Mouse (Mus musculus): ENCODE measurements at regions not wholly inside any gene's neighbourhood (a gene's known extent, or its start where the extent isn't known, plus 50 kb on each side); places are given as distances from the start of the nearest gene placed in this dataset.
A peak's percentile ranks its signal among the peaks of the same experiment; 100 is the strongest.
"Not testable (repeated sequence)": the region's sequence is repeated elsewhere in the genome, so short reads cannot be mapped to it uniquely, and the experiment has no call there.

GRCm38 (mm10) chr10:25647740-25648139 is 111.7 kb upstream of the Smlr1 start:
- Histone ChIP-seq H3K4me1 (ENCODE audit: control insufficient read depth, insufficient read depth, low read length) (no peaks in the 10 kb centered on the region), H3K4me3 (ENCODE audit: insufficient read depth, low read length) (no peak overlapping the region), H3K27ac (ENCODE audit: insufficient read depth, low read length) (no peak overlapping the region)
- TF ChIP-seq CTCF (IDR thresholded peaks at IDR 0.05; ENCODE audit: borderline replicate concordance, insufficient read depth, low read length) (no peak), POLR2A (IDR thresholded peaks at IDR 0.05; ENCODE audit: low read depth, low read length) (no peak)

- Histone ChIP-seq H3K27ac (ENCODE audit: insufficient read depth, low read length) (peak overlapping the region; percentile 71), H3K4me3 (ENCODE audit: insufficient read depth, low read length) (no peak overlapping the region), H3K4me1 (ENCODE audit: control insufficient read depth, insufficient read depth, low read length) (no peaks in the 10 kb centered on the region)
- TF ChIP-seq CTCF (IDR thresholded peaks at IDR 0.05; ENCODE audit: borderline replicate concordance, insufficient read depth, low read length) (no peak), POLR2A (IDR thresholded peaks at IDR 0.05; ENCODE audit: low read depth, low read length) (no peak)
These were observed 107.5 kb upstream of the Smlr1 start for GRCm38 (mm10) chr10:25643518-25643993.

- TF ChIP-seq CTCF (IDR thresholded peaks at IDR 0.05; ENCODE audit: borderline replicate concordance, insufficient read depth, low read length) (no peak), POLR2A (IDR thresholded peaks at IDR 0.05; ENCODE audit: low read depth, low read length) (no peak)
- Histone ChIP-seq H3K27ac (ENCODE audit: insufficient read depth, low read length) (no peak overlapping the region), H3K4me1 (ENCODE audit: control insufficient read depth, insufficient read depth, low read length) (no peaks in the 10 kb centered on the region), H3K4me3 (ENCODE audit: insufficient read depth, low read length) (no peak overlapping the region)
These were observed 106.1 kb upstream of the Smlr1 start for GRCm38 (mm10) chr10:25642079-25642696.

GRCm38 (mm10) chr10:25633058-25633614 is 97.1 kb upstream of the Smlr1 start:
- no peak for TF ChIP-seq POLR2A (IDR thresholded peaks at IDR 0.05; ENCODE audit: low read depth, low read length)
- no peak for TF ChIP-seq CTCF (IDR thresholded peaks at IDR 0.05; ENCODE audit: borderline replicate concordance, insufficient read depth, low read length)
- no peak overlapping the region for H3K4me3 ChIP-seq (ENCODE audit: insufficient read depth, low read length)
- H3K27ac ChIP-seq (ENCODE audit: insufficient read depth, low read length) = no peak overlapping the region
- no peaks in the 10 kb centered on the region for H3K4me1 ChIP-seq (ENCODE audit: control insufficient read depth, insufficient read depth, low read length)

GRCm38 (mm10) chr10:25632306-25632705 is 96.2 kb upstream of the Smlr1 start:
- Histone ChIP-seq H3K4me1 (ENCODE audit: control insufficient read depth, insufficient read depth, low read length) (no peaks in the 10 kb centered on the region), H3K4me3 (ENCODE audit: insufficient read depth, low read length) (no peak overlapping the region), H3K27ac (ENCODE audit: insufficient read depth, low read length) (no peak overlapping the region)
- TF ChIP-seq POLR2A (IDR thresholded peaks at IDR 0.05; ENCODE audit: low read depth, low read length) (no peak), CTCF (IDR thresholded peaks at IDR 0.05; ENCODE audit: borderline replicate concordance, insufficient read depth, low read length) (no peak)

GRCm38 (mm10) chr10:25622585-25622984 is 86.5 kb upstream of the Smlr1 start:
- TF ChIP-seq CTCF (IDR thresholded peaks at IDR 0.05; ENCODE audit: borderline replicate concordance, insufficient read depth, low read length) (no peak), POLR2A (IDR thresholded peaks at IDR 0.05; ENCODE audit: low read depth, low read length) (no peak)
- no peak overlapping the region for H3K27ac ChIP-seq (ENCODE audit: insufficient read depth, low read length)
- H3K4me3 ChIP-seq (ENCODE audit: insufficient read depth, low read length) = no peak overlapping the region
- H3K4me1 ChIP-seq (ENCODE audit: control insufficient read depth, insufficient read depth, low read length) = no peaks in the 10 kb centered on the region

GRCm38 (mm10) chr10:25621747-25622134 is 85.7 kb upstream of the Smlr1 start:
- not testable (repeated sequence) for H3K27ac ChIP-seq (ENCODE audit: insufficient read depth, low read length); H3K4me1 ChIP-seq (ENCODE audit: control insufficient read depth, insufficient read depth, low read length); H3K4me3 ChIP-seq (ENCODE audit: insufficient read depth, low read length)

- TF ChIP-seq POLR2A (IDR thresholded peaks at IDR 0.05; ENCODE audit: low read depth, low read length) (no peak), CTCF (IDR thresholded peaks at IDR 0.05; ENCODE audit: borderline replicate concordance, insufficient read depth, low read length) (no peak)
- no peak overlapping the region for H3K4me3 ChIP-seq (ENCODE audit: insufficient read depth, low read length)
- H3K4me1 ChIP-seq (ENCODE audit: control insufficient read depth, insufficient read depth, low read length) = no peaks in the 10 kb centered on the region
- H3K27ac ChIP-seq (ENCODE audit: insufficient read depth, low read length) = no peak overlapping the region
These were observed 85.1 kb upstream of the Smlr1 start for GRCm38 (mm10) chr10:25620939-25621746.

- TF ChIP-seq CTCF (IDR thresholded peaks at IDR 0.05; ENCODE audit: borderline replicate concordance, insufficient read depth, low read length) (no peak), POLR2A (IDR thresholded peaks at IDR 0.05; ENCODE audit: low read depth, low read length) (no peak)
- H3K4me1 ChIP-seq (ENCODE audit: control insufficient read depth, insufficient read depth, low read length) = no peaks in the 10 kb centered on the region
- H3K27ac ChIP-seq (ENCODE audit: insufficient read depth, low read length) = no peak overlapping the region
- H3K4me3 ChIP-seq (ENCODE audit: insufficient read depth, low read length) = no peak overlapping the region
These were observed 83.6 kb upstream of the Smlr1 start for GRCm38 (mm10) chr10:25619702-25620101.

GRCm38 (mm10) chr10:25601471-25601870 is 65.4 kb upstream of the Smlr1 start:
- Histone ChIP-seq H3K27ac (ENCODE audit: insufficient read depth, low read length) (no peak overlapping the region), H3K4me1 (ENCODE audit: control insufficient read depth, insufficient read depth, low read length) (no peaks in the 10 kb centered on the region), H3K4me3 (ENCODE audit: insufficient read depth, low read length) (no peak overlapping the region)
- no peak for TF ChIP-seq CTCF (IDR thresholded peaks at IDR 0.05; ENCODE audit: borderline replicate concordance, insufficient read depth, low read length)
- no peak for TF ChIP-seq POLR2A (IDR thresholded peaks at IDR 0.05; ENCODE audit: low read depth, low read length)
